Mouse (Mus musculus) ES-Bruce4 (cell line): ENCODE measurements around the gene Camkmt.

ENCODE experiments used
- CTCF ChIP-seq: IDR thresholded peaks from one replicate; pipeline ENCODE4 v1.8.1; 2011; ENCODE audit warnings: low read depth, low read length
- POLR2A ChIP-seq: IDR thresholded peaks from one replicate; pipeline ENCODE4 v1.8.1; 2011; ENCODE audit warnings: low read length; ENCODE audit not compliant: insufficient read depth

DNA sequence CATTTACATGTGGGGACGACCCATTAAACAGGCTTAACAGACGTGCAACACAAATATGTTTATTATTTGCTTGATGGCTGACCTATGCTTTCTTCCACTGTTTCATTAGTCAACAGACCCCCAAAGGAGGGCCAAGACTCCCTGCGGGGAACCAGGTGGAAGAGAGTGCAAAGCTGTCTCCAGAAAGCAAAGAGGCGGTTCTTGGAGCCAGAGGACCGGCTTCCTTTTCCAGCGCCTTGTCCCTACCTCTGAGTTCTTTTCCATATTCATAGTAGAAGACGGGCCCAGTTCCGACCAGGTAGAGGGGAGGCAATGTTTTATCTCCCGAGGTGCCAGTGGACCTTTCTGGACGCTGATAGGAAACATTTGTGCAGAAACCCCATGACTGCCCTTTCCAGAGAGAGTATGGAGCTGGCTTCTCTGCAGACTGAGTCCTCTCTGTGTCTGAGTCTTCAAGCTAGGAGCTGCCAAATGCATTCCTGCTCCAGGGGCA, 399.2 kb downstream of the Camkmt start:
- no peak for TF ChIP-seq POLR2A
- TF ChIP-seq CTCF: no peak
